Mouse (Mus musculus) kidney, adult 8-10 months (tissue): ENCODE data around the gene Adgrl3.
A peak's percentile ranks its signal among the peaks of the same experiment; 100 is the strongest.

Experiments
- DNase-seq, 2 experiments: peaks; one replicate each; pipeline ENCODE4 v3.0.0; 2022

The Adgrl3 gene

DNA sequence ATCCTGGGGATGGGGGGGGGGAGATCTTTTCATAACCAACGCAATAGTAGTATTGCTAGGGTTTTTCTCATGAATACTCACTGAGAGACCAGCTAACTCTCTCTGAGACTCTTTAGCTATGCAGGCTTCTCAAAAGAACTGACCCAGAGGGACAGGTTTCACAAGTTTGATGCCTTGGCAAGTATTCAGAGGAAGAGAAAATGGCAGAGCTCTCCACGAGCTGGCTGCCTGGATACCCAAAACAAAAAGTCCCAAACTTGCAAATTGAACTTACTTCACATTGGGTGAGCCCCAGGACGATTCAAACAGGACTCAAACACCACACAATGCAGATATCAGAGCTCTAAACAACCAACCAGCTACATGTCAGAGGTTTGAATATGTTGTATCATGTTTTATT lies 563.5 kb downstream of the Adgrl3 start:
- DNase-seq = peak in 1 of 2 experiments; percentile 3

DNA sequence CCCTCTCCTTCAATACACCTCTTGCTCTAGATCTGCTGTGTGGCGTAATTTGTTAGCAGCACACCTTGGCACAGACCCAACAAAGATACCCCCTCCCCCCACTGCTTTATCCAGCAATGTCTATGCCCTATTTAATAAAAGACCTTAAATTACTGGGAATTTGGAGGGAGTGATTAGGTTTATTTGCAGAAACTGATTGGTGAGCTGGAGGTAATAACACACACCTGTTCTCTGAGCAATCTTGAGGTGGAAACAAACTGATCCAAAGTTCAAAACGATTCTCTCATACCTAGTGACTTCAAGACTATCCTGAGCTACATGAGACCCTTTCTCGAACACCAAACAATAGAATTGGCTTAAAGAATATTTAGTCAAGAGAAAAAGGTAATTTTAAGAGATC lies 565.0 kb downstream of the Adgrl3 start:
- no peak for DNase-seq

DNA sequence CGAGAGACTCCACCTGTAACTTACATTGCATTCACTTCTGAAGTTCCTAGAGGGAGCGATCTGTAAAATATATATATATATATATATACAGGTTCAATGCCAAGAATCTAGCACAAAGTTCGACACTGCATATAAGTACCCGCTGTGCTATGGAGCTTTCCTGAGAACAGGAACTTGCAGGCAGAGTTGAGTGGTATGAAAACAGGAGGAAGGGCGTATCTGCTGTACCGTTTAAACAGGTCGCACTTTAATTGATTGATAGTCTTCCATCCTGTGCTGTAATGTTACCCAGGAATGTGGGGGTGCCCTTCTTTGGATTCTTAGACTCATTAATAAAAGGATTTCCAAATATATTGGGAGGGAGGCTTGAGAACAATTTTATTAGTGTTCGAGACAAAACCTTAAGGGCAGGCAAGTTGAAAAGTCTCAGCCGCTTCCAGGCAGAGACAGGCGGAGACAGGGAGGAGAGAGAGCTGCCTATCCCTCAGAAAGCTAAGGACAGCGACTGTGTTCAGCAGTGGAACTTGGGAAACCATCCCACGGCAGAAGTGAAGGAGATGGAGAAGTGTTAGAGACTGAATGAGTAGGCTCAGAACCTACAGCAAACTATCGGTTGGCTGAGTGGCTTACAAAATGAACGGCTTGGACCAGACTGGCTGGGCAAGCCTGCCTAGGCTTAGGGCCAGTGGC lies 570.2 kb downstream of the Adgrl3 start:
- no peak for DNase-seq

DNA sequence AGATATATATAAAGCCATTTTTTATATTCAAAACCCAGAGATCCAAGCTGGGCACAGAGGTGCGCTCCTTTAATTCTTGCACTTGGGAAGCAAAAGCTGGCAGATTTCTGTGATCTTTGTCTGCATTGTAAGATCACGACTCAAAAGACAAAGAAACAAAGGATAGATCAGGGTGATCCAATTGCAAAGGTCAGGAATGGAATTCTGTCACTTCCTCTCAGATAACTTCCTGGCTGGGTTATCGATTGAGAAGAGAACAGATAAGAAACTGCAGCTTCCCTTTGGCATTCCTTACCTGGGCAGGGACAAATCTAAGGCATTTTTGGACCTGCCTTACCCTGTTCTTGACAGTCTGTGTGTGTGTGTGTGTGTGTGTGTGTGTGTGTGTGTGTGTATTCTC lies 571.5 kb downstream of the Adgrl3 start:
- no peak for DNase-seq

DNA sequence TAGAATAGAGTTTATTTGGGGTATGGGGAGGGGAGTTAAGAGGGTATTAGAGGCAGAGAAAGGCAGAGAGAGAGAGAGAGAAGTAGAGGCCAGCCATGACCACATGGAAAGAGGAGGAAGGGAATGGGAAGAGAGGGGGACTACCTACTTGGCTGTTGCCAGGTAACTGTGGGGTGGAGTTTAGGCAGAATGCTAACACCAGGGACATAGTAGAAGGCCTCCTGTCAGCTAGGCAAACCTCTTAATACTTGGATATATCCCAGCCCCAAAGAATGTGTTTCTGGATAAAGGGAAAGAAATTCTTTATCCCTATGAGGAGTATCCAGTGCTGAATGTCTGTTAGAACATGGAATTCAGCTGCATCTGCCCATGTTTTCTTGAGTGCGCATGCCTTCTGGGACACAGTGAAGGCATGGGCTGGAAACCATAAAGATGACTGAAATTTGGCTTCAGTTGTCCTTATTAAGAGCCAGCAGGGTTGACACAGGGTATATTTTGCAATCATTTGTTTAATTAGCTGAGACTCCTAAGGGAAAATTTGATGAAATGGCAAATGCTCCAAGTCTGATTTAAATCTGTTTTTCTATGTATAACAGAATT lies 573.6 kb downstream of the Adgrl3 start:
- DNase-seq = no peak

DNA sequence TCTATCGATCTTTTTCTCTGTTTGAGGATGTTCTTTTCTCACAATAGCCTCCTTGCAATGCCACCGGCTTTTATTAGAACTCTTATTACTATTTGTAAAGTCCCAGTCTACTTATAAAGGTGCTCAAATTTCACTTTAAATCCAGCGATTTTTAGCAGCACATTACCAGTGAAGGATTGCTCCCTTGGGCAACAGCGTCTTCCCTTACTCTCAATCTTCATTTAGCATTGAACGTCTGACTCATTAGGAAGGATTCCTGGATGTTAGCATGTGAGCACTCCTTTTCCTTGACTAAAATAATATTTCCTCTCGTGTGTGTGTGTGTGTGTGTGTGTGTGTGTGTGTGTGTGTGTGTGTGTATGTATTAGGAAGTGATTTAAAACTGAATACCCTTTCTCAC lies 578.1 kb downstream of the Adgrl3 start:
- no peak for DNase-seq

DNA sequence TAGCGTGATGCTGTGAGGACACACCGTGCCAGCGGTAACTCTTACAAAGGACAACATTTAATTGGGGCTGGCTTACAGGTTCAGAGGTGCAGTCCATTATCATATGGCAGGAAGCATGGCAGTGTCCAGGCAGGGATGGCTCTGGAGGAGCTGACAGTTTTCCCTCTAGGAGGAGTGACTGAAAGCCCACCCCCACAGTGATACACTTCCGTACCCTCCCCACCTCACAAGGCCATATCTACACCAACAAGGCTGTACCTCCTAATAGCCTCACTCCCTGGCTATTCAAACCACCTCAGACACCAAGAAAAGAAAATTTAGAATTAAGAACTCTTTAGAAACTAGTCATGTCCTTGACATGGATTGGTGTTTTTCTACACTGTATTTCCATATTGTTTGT lies 583.0 kb downstream of the Adgrl3 start:
- DNase-seq = no peak

DNA sequence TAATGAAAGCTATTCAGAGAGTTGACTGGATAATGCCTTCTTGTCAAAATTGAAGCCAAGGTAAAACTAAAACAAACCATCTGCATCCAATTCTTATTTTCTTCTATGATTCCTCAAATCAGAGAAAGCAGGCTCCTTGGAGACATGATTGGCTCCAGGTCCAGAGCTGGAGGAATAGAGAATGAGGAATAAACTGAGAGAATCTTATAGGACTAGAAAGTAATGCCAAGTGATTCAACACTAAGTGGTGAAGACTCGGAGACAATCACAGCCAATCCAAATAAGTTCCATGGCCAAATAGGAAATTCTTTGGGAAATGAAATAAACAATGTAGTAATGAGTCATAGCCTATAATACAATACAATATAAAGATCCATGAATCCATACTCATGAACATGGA lies 585.7 kb downstream of the Adgrl3 start:
- DNase-seq = no peak

DNA sequence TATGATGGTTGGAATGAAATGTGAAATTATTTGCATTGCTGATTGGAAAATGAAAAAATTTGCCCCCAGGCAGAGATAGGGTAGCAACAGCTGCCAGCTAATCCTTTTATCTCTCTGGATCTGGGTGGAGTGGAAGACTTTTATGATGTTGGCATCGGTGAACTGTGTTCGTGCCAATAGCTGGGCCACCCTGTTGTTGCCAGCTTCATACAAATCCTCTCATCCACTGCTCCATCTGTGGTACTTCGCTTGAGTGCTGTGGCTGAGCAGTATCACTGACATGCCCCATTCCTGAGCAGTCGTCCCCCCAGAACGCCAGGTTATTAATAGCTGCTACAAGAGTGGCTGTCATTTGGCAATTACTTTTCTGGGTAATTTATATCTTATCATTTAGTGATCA lies 590.3 kb downstream of the Adgrl3 start:
- DNase-seq = no peak

DNA sequence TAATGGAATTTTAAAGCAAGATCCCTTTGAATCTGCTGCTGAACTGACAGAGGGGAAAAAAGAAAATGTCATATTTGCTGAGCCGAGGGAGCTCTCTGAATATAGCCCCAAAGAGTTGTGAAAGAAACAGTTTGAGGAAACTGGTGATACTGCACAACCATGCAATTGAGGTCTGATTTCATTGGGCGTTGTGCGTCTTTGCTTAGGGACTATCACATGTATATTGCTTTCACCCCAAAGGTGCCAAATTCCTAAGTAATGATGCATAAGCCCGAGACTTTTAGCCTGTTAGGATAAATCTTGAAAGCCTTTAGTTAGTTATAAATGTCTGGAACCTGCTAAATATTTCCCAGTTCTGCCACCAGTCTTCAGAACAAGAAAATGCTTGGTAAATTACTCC lies 594.7 kb downstream of the Adgrl3 start:
- DNase-seq = no peak

DNA sequence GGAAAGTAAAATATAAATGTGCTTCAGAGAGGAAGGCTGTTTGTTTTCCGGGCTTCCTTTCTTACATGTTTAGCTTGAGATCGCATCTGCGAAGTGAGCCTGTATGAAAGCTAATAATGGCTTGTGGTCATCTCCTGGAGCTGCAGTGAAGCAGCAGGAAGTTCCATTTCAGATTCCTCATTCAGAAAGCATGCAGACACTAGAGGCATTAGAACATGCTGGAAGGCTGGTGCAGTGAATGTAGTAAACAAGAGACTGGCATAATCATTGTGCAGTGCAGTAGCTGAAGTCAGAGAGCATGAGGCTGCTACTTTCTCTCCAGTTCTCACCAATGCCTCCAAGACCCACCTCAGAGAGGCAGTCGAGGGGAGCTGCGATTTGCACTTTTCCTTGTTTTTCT lies 601.2 kb downstream of the Adgrl3 start:
- no peak for DNase-seq

DNA sequence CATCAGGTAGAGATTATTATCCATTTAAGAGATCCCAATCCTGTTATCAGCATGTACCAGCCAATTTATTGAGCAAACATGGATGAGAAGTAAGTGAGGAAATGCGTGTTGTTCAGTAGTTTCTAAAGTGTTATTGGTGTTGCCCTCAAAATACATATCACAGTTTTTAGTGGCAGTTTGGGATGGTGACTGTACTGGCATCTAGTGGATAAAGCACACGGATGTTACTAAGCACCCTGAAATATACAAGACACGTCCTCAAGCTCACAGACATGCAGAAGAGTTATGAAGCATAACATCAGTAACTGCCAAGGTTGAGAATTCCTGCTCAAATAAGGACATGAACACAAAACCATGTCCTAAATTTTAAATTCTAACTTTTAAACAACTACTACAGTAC lies 601.8 kb downstream of the Adgrl3 start:
- DNase-seq = no peak

DNA sequence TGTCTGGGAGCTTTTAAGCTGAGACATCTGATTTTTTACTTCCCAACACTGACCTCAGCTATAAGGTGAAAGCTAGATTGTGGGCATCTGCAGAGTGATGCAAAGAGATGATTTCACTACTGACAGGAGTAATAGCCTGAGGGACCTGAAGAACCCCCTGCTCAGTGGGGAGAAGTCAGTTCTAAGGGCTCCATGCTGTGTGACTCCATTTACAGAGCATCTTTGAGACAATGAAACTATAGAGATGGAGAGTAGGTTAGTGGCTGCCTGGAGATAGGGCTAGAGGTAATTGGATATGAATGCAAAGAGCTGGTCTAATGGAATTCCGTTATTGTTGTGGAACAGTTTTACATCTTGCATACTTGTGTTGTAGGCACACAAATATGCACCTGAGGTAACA lies 603.9 kb downstream of the Adgrl3 start:
- DNase-seq = no peak

DNA sequence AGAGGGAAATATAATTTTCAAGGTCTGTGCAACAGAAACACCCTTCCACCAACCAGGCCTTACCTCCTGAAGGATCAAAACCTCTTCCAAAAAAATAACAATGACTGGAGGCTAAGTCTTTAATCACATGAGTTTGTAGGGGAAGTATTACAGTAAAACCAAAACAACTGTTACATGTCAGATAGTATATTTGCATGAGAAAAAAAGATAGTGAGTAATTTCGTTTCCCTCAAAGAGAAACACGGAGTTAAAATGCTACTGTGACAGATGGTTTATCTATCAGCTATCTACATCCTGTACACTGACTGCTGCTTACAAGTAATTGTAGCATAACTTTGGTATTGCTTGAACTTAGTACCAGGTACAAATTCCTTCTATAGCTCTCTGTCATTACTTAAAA lies 616.2 kb downstream of the Adgrl3 start:
- DNase-seq = no peak

DNA sequence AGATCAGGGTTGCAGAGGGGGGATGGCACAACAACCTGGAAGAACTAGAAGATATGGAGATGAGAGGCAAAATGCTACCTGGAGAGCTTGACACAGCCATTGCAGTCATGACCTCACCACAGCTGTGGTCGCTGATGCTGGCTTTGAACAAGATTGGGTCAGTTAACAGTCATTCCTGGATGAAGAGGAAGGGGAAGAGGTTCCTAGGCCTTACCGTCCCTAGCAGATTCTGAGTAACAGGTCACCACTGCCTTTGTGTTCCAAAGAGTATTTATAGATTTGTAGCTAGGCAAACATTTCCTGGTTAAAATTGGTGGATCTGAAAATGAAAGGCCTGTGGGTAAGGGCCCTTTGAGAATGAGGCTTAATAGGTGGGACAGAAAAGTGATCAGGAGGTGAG lies 618.5 kb downstream of the Adgrl3 start:
- no peak for DNase-seq

DNA sequence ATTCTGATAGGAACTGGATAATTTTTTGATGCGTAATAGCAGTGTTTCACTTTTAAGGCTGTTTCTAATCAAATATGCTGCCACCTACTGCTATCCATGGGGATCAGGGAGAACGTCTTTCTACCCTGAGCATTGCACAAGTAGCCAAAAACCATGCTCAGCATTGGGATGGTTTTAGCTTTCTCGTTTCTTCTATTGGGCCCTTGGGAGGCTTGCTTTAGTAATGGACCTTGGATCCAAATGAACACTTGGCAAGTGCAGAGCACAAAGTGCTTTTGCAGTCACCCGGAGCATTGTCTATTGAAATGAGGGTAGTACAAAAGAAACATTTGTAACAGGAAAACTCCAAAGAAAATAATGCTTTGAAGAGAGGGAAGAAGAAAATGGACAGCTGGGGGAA lies 620.2 kb downstream of the Adgrl3 start:
- peak; percentile 7 to 20 for DNase-seq

DNA sequence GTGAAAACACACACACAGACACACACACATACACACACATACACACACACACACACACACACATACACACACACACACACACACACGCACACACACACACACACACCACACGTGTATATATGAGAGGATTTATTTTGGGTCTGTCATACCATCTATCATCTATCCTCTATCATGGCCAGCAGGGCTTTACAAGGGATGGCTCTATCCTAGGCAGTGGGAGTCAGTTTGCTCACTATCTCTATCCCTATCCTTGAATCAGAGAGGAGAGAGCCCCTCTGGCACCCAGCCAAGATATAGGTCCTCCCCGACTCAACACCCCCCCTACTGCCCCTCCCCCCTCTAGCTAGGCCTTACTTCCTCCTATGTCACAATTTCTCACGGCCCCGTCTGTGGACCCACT lies 625.6 kb downstream of the Adgrl3 start:
- DNase-seq = no peak

DNA sequence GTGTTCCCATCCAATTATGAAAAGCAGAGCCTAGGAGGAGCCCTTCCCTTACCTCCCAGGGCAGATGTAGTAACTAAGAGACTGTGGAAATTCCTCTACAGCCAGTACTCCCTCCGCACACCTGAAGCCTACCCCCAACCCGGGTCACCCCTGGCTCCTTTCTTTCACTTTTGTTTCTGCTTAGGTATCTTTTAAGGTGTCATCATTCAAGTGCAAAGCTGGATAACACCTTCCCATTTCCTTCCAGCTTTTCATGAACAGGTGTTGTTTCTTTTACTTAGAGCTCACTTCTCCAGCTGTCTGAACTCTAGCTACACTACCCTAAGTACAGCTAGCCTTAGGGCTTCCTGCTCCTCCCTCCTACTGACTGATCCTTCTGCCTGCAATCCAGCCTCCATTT lies 634.0 kb downstream of the Adgrl3 start:
- DNase-seq = no peak

DNA sequence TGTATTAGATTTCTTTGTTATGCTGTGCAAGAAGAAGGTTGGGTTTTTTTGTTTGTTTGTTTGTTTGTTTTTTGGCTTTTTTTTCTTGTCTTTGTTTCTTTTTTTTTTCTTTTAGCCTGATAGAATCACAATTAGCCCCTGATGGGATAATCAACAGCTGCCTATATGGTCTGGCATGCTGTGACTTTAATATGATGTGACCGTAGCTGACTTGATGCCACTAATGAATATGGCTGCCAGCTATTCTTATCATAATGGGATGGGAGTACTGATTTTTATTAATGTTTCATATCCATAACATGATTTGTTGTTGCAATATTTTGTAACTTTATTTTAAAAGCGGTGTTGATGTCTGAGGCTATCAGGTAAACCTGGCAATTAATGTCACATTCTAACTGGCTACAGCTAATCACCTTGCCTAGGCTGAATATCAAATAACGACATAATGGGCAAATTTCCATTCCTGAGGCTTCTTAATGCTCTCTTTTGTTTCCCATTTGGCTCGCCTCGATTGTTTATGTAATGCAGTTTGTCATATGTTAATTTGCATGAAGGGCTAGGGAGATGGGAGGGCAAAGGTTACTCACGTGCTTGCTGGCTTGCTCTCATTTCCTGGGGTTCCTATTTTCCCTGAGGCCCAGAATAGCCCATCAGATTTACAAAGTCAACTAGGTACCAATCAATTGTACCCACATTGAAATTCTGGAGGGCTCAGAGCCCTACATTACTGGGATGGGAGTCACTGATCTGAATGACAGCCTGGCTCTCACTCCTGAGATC lies 641.9 kb downstream of the Adgrl3 start:
- no peak for DNase-seq

DNA sequence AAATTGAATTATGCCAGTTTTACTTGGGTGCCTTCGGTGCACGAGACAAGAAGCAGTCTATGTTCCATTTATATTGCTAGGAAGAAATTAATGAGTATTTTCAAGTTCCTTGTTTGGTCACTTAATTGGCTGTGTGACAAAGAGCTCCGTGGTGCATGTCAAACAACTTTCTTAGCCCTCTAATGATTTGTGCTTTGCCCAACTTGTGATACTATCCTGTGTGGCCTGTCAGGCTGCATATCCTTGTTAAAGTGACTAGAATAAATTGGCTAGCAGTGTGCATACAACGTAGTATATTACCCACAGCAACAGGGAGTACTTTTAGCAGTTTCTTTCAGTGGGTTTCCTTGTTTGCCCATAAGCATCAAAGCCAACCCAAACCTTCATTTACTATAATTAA lies 651.1 kb downstream of the Adgrl3 start:
- no peak for DNase-seq

DNA sequence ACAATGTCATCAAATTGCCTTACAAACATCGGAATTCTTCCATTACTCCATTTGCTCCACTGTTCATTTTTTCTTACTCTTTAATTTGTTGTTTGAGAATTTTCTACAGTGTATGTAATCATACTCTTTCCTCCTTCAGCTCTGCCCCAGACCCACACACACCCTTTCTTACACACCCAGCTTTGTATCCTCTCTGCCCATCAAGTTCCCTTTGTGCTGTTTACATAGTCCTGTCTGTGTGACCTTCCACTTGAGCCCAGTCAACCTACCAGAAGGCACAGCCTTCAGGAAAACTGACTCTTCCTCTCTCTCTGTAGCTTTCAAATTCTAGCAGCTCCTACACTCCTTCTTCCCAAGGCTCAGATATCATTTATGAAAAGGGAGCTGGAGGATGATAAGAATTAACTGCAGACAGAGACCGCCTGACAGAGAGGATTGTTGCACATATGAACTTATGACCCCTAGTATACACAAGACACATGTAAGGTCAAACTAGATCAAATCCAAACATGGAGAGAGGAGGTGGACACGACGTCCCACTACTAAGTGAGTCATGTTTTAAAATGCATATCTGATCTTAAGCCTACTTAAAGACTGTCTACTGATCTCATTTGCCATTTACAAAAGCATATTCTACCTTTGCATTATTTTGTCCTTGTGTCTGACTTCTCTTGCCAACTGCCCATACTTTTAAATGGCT lies 654.5 kb downstream of the Adgrl3 start:
- DNase-seq = no peak

DNA sequence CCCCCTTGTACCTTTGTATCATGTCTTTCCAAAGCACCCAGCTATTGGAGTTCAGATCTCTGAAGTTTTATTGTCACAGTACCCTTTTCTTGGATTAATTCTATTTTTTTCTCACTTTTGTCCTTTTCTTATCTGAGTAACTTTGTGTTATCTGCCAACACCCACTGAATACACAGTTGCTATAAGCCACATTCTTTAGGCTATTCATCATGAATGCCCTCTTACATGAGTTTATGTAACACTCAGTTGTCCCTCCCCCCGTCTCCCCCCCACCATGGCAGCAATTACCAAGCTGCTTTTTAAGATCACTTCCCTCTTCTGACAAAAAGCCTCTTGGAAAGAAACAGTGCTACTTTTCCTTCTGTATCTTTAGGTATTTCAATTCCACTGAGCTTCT lies 655.0 kb downstream of the Adgrl3 start:
- DNase-seq = no peak

DNA sequence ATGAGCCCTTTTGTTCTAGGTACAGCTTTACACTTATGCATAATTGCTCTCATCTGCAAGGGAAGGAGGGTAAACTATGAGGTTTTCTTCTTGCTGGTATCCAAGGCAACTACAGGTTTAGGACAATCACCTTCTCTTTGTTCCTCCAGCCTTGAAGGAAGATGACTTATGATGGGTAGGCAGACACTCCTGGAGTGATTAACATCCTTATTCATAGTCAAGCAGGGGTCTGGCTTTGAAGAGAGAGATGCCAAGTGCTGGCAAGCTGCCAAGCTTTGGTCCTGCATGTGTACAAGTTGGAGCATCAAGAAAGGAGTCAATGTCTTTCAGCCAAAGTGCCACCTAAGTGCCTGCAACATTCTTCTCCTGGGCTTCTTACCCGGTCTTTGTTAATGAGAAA lies 657.0 kb downstream of the Adgrl3 start:
- no peak for DNase-seq

DNA sequence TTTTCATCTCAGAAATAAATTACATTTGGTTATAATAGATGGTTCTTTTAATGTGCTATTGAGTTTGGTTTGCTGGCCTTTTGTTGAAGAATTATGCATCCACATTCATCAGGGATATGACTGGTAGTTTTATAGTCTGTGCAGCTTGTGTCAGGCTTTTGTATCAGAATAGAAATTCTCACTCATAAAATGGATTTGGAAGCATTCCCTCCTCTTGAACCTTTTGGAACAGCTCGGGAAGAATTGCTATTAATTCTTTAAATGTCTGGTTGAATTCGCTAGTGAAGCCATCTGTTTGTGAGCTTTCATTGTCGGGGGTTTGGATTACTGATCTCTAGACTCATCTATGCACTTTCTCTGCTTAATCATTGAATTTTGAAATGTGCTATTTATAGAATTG lies 666.3 kb downstream of the Adgrl3 start:
- DNase-seq = no peak
